Mouse (Mus musculus) heart, adult 10 weeks (tissue): ENCODE measurements around the gene Rab5c. TPM values are rescaled to one million over a fixed set of nuclear protein-coding genes. Genes with fewer than 3 reads are reported as not detected.

Experiments
- polyA plus RNA-seq: library from polyadenylated mRNA; stranded (reverse); fragments of 350-450 nt; fragmentation: Illumina TruSeq; extraction: RNeasy Lipid Tissue Mini Kit (QIAGEN cat#74804); gene quantifications from one replicate; pipeline ENCODE4 v1.2.3, GENCODE M21; 2014; ENCODE audit warnings: low read depth, low replicate concordance

Gene Rab5c
- polyA plus RNA-seq: 55.1 TPM

DNA sequence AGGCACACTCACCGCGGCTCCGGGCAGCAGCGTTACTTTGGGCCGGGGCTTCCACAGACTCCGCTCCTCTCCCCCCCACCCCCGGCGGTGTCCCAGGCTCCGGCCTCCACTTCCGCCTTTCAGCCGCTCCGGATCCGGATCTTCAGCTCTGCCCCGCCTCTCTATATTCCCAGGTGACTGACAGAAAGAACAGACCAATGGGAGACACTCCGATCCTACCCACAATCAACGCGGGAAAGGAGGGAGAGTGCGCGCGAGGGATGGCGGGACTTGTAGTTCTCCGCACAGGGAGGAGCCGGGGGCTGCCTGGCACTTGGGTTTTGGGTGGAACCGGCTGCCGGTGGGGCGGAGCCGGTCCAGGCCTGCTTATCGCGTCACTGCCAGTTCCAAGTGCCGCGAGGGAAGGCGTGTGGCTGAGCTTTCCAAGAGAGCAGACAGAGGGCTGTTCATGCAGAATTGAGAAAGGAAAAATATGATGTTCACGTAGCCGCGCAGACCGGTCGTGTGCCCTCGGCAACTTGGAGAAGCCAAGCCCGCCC is at the start of gene Rab5c:
Gene Rab5c, minus strand, starts transcription at position 150 of the 539 bp plus-strand sequence.

DNA sequence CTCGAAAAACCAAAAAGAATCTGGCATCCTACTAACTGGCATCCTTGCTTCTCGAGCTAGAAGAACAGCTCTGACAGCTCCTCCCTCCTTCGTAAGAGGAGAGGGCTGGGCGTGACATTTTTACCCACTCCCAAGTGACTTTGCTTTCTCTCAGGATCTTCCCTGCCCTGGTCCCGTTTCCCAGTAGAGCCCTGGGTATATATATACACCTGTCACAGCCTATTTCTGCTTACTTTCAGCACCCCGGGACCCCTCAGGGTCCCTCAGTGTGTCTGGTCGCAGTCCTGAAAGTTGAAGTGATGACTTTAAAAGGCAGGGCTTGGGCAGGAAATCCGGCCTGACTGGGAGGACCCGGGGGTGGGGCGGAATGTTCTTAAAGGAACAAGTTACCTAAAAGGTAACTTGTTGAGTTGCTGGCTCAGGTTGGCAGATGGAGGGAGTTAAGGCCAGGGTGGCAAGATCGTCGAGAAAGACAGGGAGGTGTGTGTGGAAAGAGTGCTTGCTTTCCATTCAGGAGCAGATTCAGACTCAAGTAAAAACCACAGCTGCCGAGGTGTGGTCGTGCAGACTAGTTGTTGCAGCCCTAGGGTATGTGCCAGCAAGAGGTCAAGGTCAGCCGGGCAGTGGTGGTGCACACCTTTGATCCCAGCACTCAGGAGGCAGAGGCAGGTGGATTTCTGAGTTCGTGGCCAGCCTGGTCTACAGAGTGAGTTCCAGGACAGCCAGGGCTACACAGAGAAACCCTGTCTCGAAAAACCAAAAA is 32.8 kb upstream of the Rab5c start, which contains the start of gene Ghdc:
Gene Ghdc, minus strand, starts transcription at position 312 of the 763 bp plus-strand sequence.

DNA sequence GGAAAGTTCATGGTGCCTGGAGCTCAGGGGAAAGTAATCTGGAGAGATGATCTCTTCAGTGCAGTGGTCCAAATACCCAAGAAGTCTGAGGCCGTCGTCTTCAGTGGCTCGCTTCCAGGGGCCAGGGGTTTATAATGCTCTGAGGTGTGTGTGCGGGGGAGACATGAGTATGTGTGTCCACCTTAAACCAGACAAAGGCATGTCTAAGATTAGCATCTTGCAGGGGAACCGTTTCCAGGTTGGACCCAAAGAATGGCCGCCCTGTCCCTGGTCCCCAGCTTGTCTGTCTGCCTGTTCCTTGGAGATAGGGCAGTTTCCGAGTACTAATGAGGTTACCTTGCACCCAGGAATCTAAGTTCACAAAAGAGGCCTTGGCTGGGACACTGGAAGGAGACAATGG is 24.8 kb upstream of the Rab5c start, which contains the start of gene Hcrt:
Gene Hcrt, minus strand, starts transcription at position 101 of the 400 bp plus-strand sequence.

DNA sequence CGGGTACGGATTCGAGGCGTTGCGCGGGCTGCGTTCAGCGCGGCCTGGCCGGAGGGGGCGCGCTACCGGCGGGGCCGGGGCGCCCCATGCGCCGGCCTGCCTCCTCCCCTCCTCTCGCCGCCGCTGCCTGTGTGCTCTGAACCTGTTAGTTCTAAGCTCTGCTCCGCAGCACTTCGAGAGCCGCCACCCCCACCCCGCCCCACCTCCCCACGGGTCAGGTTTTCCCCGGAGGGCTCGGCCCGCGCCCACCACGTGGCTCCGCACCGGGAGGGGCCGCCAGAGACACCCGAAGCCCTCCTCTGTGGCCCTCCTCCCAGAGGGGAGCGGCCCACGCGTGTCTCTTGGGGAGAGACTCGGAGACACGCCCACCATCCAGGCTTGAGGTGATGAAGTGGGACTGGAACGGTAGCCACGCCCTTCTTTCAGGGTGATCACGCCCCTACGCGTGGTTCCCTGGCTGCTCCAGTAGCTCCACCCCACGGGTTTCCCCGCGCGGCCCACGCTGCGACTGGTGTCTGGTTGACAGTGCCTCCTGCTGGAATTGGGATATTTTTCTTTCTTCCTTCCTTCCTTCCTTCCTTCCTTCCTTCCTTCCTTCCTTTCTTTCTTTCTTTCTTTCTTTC is 21.7 kb upstream of the Rab5c start, which contains the start of gene Kcnh4:
Gene Kcnh4, minus strand, starts transcription at position 332 of the 623 bp plus-strand sequence.

DNA sequence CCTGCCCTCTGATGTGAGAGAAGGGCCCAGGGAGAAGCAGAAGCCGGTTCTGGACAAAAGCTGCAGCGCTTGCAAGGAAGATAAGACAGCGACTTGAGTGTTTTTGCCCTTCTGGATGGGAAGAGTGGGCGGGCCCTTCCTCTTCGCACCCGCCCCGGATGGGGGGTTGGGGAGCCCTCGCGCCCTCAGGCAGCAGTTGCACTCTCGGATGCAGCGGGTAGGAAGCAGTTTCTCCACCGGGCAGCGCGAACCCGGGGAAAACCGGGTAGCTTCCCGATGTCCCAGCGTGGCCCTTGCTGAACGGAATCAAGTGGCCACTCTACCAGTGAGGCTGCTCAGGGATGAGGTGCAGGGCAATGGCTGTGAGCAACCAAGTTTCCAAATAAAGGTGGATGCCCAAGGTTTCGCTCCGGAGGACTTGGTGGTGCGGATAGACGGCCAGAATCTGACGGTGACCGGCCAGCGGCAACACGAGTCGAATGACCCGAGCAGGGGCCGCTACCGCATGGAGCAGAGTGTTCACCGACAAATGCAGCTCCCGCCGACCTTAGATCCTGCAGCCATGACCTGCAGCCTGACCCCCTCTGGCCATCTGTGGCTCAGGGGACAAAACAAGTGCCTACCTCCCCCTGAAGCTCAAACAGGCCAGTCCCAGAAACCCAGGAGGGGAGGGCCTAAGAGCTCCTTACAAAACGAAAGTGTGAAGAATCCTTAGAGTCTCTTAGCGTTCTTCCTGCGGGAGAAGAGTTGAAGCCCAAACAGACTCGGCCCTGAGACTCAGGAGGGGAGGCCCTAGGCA is 24.1 kb downstream of the Rab5c start, which contains the start of gene Hspb9:
Gene Hspb9, plus strand, starts transcription at position 116 of the 799 bp plus-strand sequence.

DNA sequence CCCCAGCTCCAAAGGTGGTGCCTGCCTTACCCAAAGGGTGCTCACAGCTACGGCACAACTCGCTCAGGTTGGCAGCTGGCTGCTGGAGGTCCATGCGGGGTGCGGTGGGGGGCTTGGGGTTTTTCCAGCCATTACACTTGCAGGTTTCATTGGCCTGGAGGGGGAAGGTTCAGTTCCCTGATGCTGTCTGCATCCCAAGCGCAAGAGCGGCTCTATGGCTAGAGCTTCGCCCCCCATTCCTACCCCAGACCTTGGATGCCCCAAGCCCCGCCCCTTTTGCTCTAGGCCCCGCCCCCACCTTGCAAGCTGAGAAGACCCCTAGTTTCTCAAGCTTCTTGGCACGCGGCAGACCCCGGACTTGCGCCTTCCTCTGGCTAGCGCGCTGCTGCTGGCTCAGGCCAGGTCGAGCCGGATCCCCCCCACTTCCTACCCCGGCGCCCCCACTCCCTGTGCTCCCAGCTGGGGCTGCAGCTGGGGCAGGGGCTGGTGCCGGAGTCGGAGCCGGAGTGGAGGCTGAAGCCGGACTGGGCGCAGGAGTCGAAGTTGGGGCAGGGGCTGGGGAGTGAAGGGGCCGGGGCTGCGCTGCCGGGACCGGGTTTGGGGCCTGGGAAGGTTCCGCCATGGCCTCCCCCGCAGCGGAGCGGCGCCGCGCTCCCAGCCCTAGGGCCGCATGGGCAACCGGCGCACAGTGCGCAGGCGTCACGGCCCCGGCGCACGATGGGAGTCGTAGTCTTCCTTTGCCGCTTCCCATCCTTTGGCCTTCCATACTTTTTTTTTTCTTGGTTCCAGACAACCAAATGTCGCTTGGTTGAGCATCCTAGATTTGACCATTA is 26.0 kb downstream of the Rab5c start, which contains the start of gene Kat2a:
Gene Kat2a, minus strand, starts transcription at position 683 of the 833 bp plus-strand sequence.

DNA sequence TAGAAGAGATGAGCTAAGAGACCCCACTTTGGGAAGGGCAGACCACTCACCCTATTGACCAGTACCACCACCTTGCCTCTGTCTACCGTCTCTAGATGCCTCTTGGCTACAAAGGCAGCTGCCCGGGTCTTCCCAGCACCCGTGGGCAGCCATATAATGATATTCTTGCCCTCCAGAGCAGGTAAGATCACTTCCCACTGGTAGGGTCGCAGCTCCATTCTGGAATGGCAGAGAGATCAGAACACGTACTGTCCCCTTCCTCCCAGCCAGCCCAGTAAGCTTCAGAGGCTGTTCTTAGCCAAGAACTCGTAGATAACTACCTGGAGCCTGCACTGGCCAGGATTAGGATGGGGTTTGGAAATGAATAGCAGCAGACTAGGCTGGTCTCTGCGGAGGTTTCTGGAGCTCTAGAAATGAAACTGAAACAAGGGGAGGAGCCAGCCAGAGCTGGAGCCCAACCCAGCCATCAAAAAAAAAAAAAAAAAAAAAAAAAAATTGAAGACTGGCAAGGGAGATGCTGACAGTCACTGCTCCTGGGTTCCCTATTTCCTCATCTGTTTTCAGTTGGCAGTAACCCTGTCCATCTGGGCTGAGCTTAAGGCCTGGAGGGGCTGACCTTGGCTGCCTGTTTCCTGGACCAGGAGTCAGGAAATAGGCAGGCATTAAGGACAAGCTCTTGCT is 34.0 kb downstream of the Rab5c start, which contains the start of gene Dhx58:
Gene Dhx58, minus strand, starts transcription at position 421 of the 681 bp plus-strand sequence.

DNA sequence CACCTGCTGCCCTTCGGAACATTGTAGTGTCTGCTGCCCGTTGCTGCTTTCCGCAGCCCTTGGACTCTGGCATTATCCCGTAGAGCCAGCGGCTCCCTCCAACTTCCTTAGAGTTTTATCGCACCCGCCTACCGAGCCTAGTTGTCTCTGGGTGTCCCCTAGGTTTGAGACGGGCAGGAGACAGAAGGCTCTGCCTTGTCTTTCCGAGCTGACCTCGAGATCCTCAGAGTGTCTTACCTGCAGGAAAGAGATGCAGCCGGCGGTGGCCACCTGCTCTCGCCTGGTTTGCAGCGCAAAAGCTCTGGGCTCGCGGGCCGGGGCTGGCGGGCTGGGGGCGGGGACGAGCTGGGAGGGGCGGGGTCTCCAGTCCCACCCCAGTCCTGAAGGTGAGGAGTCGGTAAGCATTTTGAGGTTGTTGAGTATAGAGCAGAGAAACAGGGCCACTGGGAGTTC is 45.8 kb downstream of the Rab5c start, which contains the start of gene Zfp385c:
Gene Zfp385c, minus strand, starts transcription at position 292 of the 453 bp plus-strand sequence.

Other genes starting within 250 kb of the Rab5c start
- 31.9 TPM for gene Acly, start 210.2 kb downstream of the Rab5c start, polyA plus RNA-seq
- gene Ttc25, start 192.6 kb downstream of the Rab5c start, polyA plus RNA-seq: 0.29 TPM
- 9.0 TPM for gene Cnp, start 163.3 kb downstream of the Rab5c start, polyA plus RNA-seq
- 51.3 TPM for gene Nkiras2, start 119.0 kb downstream of the Rab5c start, polyA plus RNA-seq
- 153 TPM for gene Dnajc7, start 118.0 kb downstream of the Rab5c start, polyA plus RNA-seq
- gene Zfp385c, start 45.8 kb downstream of the Rab5c start, polyA plus RNA-seq: 0.21 TPM
- 2.5 TPM for gene Dhx58, start 33.9 kb downstream of the Rab5c start, polyA plus RNA-seq
- 16.9 TPM for gene Kat2a, start 25.8 kb downstream of the Rab5c start, polyA plus RNA-seq
- not detected for gene Hspb9, start 24.4 kb downstream of the Rab5c start, polyA plus RNA-seq
- not detected for gene Kcnh4, start 21.7 kb upstream of the Rab5c start, polyA plus RNA-seq
- gene Hcrt, start 24.7 kb upstream of the Rab5c start, polyA plus RNA-seq: not detected
- 14.6 TPM for gene Ghdc, start 32.7 kb upstream of the Rab5c start, polyA plus RNA-seq
- gene Stat5b, start 112.5 kb upstream of the Rab5c start, polyA plus RNA-seq: 38.3 TPM
- 22.1 TPM for gene Stat5a, start 121.1 kb upstream of the Rab5c start, polyA plus RNA-seq
- 83.2 TPM for gene Stat3, start 201.3 kb upstream of the Rab5c start, polyA plus RNA-seq
- 133 TPM for gene Cavin1, start 232.7 kb upstream of the Rab5c start, polyA plus RNA-seq